Mouse (Mus musculus) limb, embryonic 15.5 days (tissue): Measurements from ENCODE around the gene Bbof1. TPM values are rescaled to one million over a fixed set of nuclear protein-coding genes. Genes with fewer than 3 reads are reported as not detected.

ENCODE experiments used
- ATAC-seq: fragments of 200-750 bp; cut with Nextera tagmentation; 2 replicates; pipeline ENCODE4 v1.8.0; 2017; ENCODE audit warnings: low read depth, moderate TSS enrichment; ENCODE audit not compliant: insufficient number of reproducible peaks, low FRiP score, low TSS enrichment
- H3K27ac ChIP-seq: fragments of 300-500 bp; sonication (generic); 2 replicates; pipeline ENCODE4 v1.5.1; 2015; ENCODE audit warnings: moderate library complexity, mild to moderate bottlenecking, inconsistent platforms
- H3K27me3 ChIP-seq: fragments of 300-500 bp; sonication (generic); 2 replicates; pipeline ENCODE4 v1.6.1; 2015; ENCODE audit warnings: inconsistent platforms
- H3K36me3 ChIP-seq: fragments of 300-500 bp; sonication (generic); 2 replicates; pipeline ENCODE4 v1.6.1; 2015; ENCODE audit warnings: inconsistent platforms
- H3K4me1 ChIP-seq: fragments of 300-500 bp; sonication (generic); 2 replicates; pipeline ENCODE4 v1.6.1; 2015; ENCODE audit warnings: inconsistent platforms
- H3K4me2 ChIP-seq: fragments of 300-500 bp; sonication (generic); 2 replicates; pipeline ENCODE4 v1.6.1; 2015; ENCODE audit warnings: mild to moderate bottlenecking, inconsistent platforms
- H3K4me3 ChIP-seq: fragments of 300-500 bp; sonication (generic); 2 replicates; pipeline ENCODE4 v1.5.1; 2015; ENCODE audit warnings: mild to moderate bottlenecking, inconsistent platforms
- H3K9ac ChIP-seq: fragments of 300-500 bp; sonication (generic); 2 replicates; pipeline ENCODE4 v1.6.1; 2015; ENCODE audit warnings: inconsistent platforms
- H3K9me3 ChIP-seq: fragments of 300-500 bp; sonication (generic); 2 replicates; pipeline ENCODE4 v1.6.1; 2016; ENCODE audit warnings: inconsistent platforms
- WGBS: fragments of 180-500 bp; shearing (Covaris S2); methylation state at CpG from one replicate; pipeline ENCODE4 v1.1.7; 2015; 5-methylcytosine and 5-hydroxymethylcytosine counted together
- polyA plus RNA-seq: library from polyadenylated mRNA; unstranded; fragments of >200 nt; fragmentation: Nextera tagmentation; extraction: Ambion mirVana; gene quantifications from 2 replicates; pipeline ENCODE4 v1.2.1, GENCODE M21; 2015

Gene Bbof1
- polyA plus RNA-seq, 1 experiment from 2014 or later = 1.0 TPM

DNA sequence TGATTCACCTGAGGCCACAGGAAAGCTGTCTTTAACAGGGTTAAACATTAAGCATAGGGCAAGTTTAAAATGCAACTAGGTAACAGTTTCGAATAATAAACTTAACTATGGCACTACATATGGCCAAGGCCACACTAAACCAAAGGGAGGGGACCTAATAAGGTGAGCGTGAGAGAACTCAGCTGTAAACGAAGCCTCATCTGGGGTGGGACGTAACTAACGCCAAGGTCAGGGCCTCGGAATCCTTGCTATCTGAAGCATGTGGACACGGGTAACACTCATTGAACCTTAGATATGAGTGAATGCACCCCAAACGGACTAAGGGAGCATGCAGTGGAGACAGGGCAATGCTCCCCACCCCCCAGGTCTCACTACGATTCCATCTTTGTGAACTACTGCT is 5.9 kb upstream of the Bbof1 start:
- ATAC-seq = no peak
- Histone ChIP-seq H3K27ac (no peak overlapping the region), H3K4me2 (no peak overlapping the region), H3K9ac (no peak overlapping the region), H3K9me3 (no peaks in the 10 kb centered on the region), H3K4me1 (peaks cover 3% of the 10 kb centered on the region; the same call in 1 of the 2 replicates), H3K27me3 (no peaks in the 10 kb centered on the region), H3K4me3 (no peak overlapping the region), H3K36me3 (no peaks in the 10 kb centered on the region)
- 65% methylated on average over 9 of the region's 9 CpGs for WGBS

DNA sequence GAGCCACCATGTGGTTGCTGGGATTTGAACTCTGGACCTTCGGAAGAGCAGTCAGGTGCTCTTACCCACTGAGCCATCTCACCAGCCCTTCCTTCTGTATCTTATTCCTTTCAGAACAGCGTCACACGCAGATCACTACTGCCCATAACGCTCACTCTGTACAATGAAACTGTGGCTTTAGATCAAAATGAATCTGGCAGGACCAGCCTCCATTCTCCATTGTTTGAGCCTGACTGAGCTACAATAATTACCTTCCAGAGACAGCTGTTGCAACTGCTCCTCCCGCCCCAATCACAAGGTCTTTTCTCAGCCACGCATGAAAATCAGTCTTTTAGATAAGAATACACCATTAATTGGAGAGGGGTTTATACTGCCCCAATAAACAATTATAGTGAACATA is 4.3 kb upstream of the Bbof1 start:
- WGBS = 93% methylated on average over 6 of the region's 6 CpGs
- H3K4me1 ChIP-seq = peaks cover 12% of the 10 kb centered on the region; the same call in 1 of the 2 replicates

GRCm38 (mm10) chr12:84407259-84407658 is 1.6 kb upstream of the Bbof1 start:
- Histone ChIP-seq H3K9me3 (no peaks in the 10 kb centered on the region), H3K9ac (no peak overlapping the region), H3K4me1 (peaks cover 12% of the 10 kb centered on the region; the same call in 1 of the 2 replicates), H3K27me3 (no peaks in the 10 kb centered on the region), H3K36me3 (no peaks in the 10 kb centered on the region), H3K4me2 (no peak overlapping the region), H3K27ac (no peak overlapping the region), H3K4me3 (no peak overlapping the region)
- no peak for ATAC-seq
- 52% methylated on average over 4 of the region's 4 CpGs for WGBS

More for the DNA sequence above, 4.3 kb upstream of the Bbof1 start:
- Histone ChIP-seq H3K27ac (no peak overlapping the region), H3K4me3 (no peak overlapping the region), H3K4me2 (no peak overlapping the region), H3K9ac (no peak overlapping the region), H3K9me3 (no peaks in the 10 kb centered on the region), H3K36me3 (no peaks in the 10 kb centered on the region), H3K27me3 (no peaks in the 10 kb centered on the region)
- ATAC-seq = no peak

- H3K27me3 ChIP-seq = no peaks in the 10 kb centered on the region
- ATAC-seq = peak; percentile 57; the same call in 1 of the 2 replicates
- H3K36me3 ChIP-seq = no peaks in the 10 kb centered on the region
- peaks cover 12% of the 10 kb centered on the region; the same call in 1 of the 2 replicates for H3K4me1 ChIP-seq
- under 1% methylated on average over 50 of the region's 52 CpGs for WGBS
- H3K9me3 ChIP-seq = no peaks in the 10 kb centered on the region
- H3K27ac ChIP-seq = peak overlapping the region; percentile 79
- H3K4me2 ChIP-seq = peak overlapping the region; percentile 90
- peak overlapping the region; percentile 59 for H3K9ac ChIP-seq
- peak overlapping the region; percentile 81 for H3K4me3 ChIP-seq
Measured at GRCm38 (mm10) chr12:84407874-84408818, 725 bp upstream of the Bbof1 start.

- Histone ChIP-seq H3K9me3 (no peaks in the 10 kb centered on the region), H3K4me2 (peak within 1 kb of the TSS; percentile 84), H3K4me1 (peaks cover 7% of the 10 kb centered on the region), H3K36me3 (0 out of 2 replicates have a peak, but pooled peaks cover 6% of the 10 kb centered on the region), H3K4me3 (peak within 1 kb of the TSS; percentile 57), H3K27me3 (no peaks in the 10 kb centered on the region), H3K27ac (peak within 1 kb of the TSS; percentile 6), H3K9ac (peak within 1 kb of the TSS; percentile 55)
- no peak for ATAC-seq
- 3% methylated on average over 50 of the region's 50 CpGs for WGBS
Measured at GRCm38 (mm10) chr12:84416834-84417604, 8.1 kb downstream of the Bbof1 start, which contains the start of gene Rnf113a2. Rnf113a2 (plus strand) TSS chr12:84417196.

DNA sequence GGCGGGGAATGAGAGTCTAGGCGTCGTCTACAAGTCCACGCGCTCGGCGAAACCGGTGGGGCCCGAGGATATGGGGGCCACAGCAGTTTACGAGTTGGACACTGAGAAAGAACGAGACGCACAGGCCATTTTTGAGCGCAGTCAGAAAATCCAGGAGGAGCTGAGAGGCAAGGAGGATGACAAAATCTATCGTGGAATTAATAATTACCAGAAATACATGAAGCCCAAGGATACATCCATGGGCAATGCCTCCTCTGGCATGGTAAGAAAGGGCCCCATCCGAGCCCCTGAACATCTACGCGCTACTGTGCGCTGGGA is 8.7 kb downstream of the Bbof1 start:
- Histone ChIP-seq H3K4me1 (peaks cover 7% of the 10 kb centered on the region), H3K36me3 (0 out of 2 replicates have a peak, but pooled peaks cover 6% of the 10 kb centered on the region), H3K27me3 (no peaks in the 10 kb centered on the region), H3K4me2 (peak overlapping the region; percentile 84), H3K9me3 (no peaks in the 10 kb centered on the region), H3K27ac (peak overlapping the region; percentile 6; the same call in 1 of the 2 replicates), H3K9ac (peak overlapping the region; percentile 55), H3K4me3 (peak overlapping the region; percentile 57)
- ATAC-seq = no peak
- WGBS = 35% methylated on average over 18 of the region's 18 CpGs

DNA sequence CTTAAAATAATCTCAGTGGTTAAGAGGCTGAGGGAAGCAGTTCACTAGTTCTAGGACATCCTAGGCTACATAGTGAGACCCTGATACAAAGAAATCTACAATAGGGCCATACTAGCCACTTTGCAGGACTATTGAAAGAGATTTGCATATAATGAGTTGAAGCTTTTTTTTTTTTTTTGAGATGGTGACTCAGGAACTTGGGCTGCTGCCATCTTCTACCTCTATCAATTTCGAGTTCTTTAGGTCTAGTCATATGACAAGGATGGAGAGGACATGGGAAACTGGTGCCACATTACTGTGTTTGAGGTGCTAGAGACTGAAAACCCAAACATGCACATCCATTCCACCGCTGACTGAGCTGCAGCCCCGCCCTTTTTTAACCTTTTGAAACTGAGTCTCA is 15.1 kb downstream of the Bbof1 start:
- Histone ChIP-seq H3K4me1 (no peaks in the 10 kb centered on the region), H3K27ac (no peak overlapping the region), H3K36me3 (no peaks in the 10 kb centered on the region), H3K4me3 (no peak overlapping the region), H3K27me3 (no peaks in the 10 kb centered on the region), H3K9me3 (no peaks in the 10 kb centered on the region), H3K4me2 (no peak overlapping the region), H3K9ac (no peak overlapping the region)
- 55% methylated on average over 3 of the region's 3 CpGs for WGBS
- ATAC-seq = no peak

- no peak overlapping the region for H3K4me2 ChIP-seq
- no peak for ATAC-seq
- H3K27ac ChIP-seq = no peak overlapping the region
- no peak overlapping the region for H3K9ac ChIP-seq
- H3K27me3 ChIP-seq = no peaks in the 10 kb centered on the region
- H3K4me3 ChIP-seq = no peak overlapping the region
- peaks cover 18% of the 10 kb centered on the region; the same call in 1 of the 2 replicates for H3K36me3 ChIP-seq
- H3K4me1 ChIP-seq = no peaks in the 10 kb centered on the region
- no peaks in the 10 kb centered on the region for H3K9me3 ChIP-seq
- WGBS = 86% methylated on average over 2 of the region's 2 CpGs
Measured at GRCm38 (mm10) chr12:84429825-84430224, 21.0 kb downstream of the Bbof1 start.

GRCm38 (mm10) chr12:84438697-84439096 is 29.8 kb downstream of the Bbof1 start:
- H3K9ac ChIP-seq = no peak overlapping the region
- H3K27me3 ChIP-seq = no peaks in the 10 kb centered on the region
- H3K4me1 ChIP-seq = no peaks in the 10 kb centered on the region
- no peak overlapping the region for H3K4me3 ChIP-seq
- no peak overlapping the region for H3K4me2 ChIP-seq
- WGBS = 48% methylated on average over 2 of the region's 2 CpGs
- no peak overlapping the region for H3K27ac ChIP-seq
- H3K9me3 ChIP-seq = no peaks in the 10 kb centered on the region
- no peak for ATAC-seq
- H3K36me3 ChIP-seq = peaks cover 10% of the 10 kb centered on the region

- Histone ChIP-seq H3K27me3 (no peaks in the 10 kb centered on the region; the same call in 1 of the 2 replicates), H3K27ac (no peak overlapping the region), H3K36me3 (peaks cover 10% of the 10 kb centered on the region), H3K4me1 (no peaks in the 10 kb centered on the region), H3K9me3 (no peaks in the 10 kb centered on the region), H3K9ac (no peak overlapping the region), H3K4me2 (no peak overlapping the region), H3K4me3 (no peak overlapping the region)
- 63% methylated on average over 4 of the region's 4 CpGs for WGBS
- no peak for ATAC-seq
Measured at GRCm38 (mm10) chr12:84442526-84442925, 33.7 kb downstream of the Bbof1 start.

DNA sequence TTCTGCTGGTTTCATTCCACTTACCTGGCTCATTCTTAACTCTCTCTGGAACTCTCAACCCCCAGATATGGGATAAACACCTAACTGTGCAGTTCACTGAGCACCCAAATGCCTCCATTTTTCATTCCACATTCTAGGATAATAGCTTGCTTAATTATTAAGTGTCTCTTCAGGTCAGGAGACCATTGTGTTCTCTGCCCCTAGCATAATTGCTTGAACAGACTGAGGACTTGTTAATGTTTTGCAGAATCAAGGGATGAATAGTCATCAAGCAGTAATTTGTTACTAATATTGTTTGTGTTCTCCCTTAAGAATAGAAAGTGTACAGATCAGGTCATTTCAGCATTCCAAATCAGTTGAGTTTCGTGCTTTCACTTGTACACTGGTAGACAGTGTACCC is 38.5 kb downstream of the Bbof1 start:
- Histone ChIP-seq H3K27ac (no peak overlapping the region), H3K9me3 (no peaks in the 10 kb centered on the region), H3K9ac (no peak overlapping the region), H3K27me3 (no peaks in the 10 kb centered on the region; the same call in 1 of the 2 replicates), H3K36me3 (no peaks in the 10 kb centered on the region), H3K4me3 (no peak overlapping the region), H3K4me1 (peaks cover 12% of the 10 kb centered on the region), H3K4me2 (no peak overlapping the region)
- 73% methylated on average over 1 of the region's 1 CpGs for WGBS
- ATAC-seq = no peak

GRCm38 (mm10) chr12:84448181-84448580 is 39.3 kb downstream of the Bbof1 start:
- Histone ChIP-seq H3K27ac (no peak overlapping the region), H3K9ac (no peak overlapping the region), H3K36me3 (no peaks in the 10 kb centered on the region), H3K4me3 (no peak overlapping the region), H3K9me3 (no peaks in the 10 kb centered on the region), H3K4me2 (no peak overlapping the region), H3K4me1 (peaks cover 12% of the 10 kb centered on the region), H3K27me3 (no peaks in the 10 kb centered on the region; the same call in 1 of the 2 replicates)
- ATAC-seq = no peak
- 84% methylated on average over 6 of the region's 6 CpGs for WGBS
